Mouse (Mus musculus) monocyte, adult 2 months (primary cell): ENCODE results near the gene Gm37240.

Experiments
- DNase-seq, 2 experiments: peaks; one replicate each; pipeline ENCODE4 v3.0.0; 2022; ENCODE audit warnings: low spot score in 2 of 2, low read depth in 1 of 2

The Gm37240 gene

GRCm38 (mm10) chr3:85764008-85764834 is 123.1 kb downstream of the Gm37240 start:
- no peak for DNase-seq

GRCm38 (mm10) chr3:85757944-85758343 is 129.4 kb downstream of the Gm37240 start:
- DNase-seq, result no peak

GRCm38 (mm10) chr3:85757435-85757834 is 129.9 kb downstream of the Gm37240 start:
- DNase-seq, result no peak

- no peak for DNase-seq
Observed at GRCm38 (mm10) chr3:85749348-85749747, 138.0 kb downstream of the Gm37240 start.

GRCm38 (mm10) chr3:85748863-85749262 is 138.5 kb downstream of the Gm37240 start:
- no peak for DNase-seq

GRCm38 (mm10) chr3:85746116-85746515 is 141.2 kb downstream of the Gm37240 start:
- DNase-seq, result no peak

- no peak for DNase-seq
Observed at GRCm38 (mm10) chr3:85741767-85742166, 145.6 kb downstream of the Gm37240 start.

GRCm38 (mm10) chr3:85738591-85738990 is 148.7 kb downstream of the Gm37240 start:
- no peak for DNase-seq

GRCm38 (mm10) chr3:85733939-85734729 is 153.2 kb downstream of the Gm37240 start:
- DNase-seq, result no peak

GRCm38 (mm10) chr3:85727171-85727570 is 160.1 kb downstream of the Gm37240 start:
- DNase-seq, result no peak

- DNase-seq, result no peak
Observed at GRCm38 (mm10) chr3:85725971-85726370, 161.3 kb downstream of the Gm37240 start.

- no peak for DNase-seq
Observed at GRCm38 (mm10) chr3:85725110-85725509, 162.2 kb downstream of the Gm37240 start.

- no peak for DNase-seq
Observed at GRCm38 (mm10) chr3:85722581-85722980, 164.7 kb downstream of the Gm37240 start.

- DNase-seq, result no peak
Observed at GRCm38 (mm10) chr3:85715764-85716297, 171.5 kb downstream of the Gm37240 start.

GRCm38 (mm10) chr3:85713936-85714709 is 173.2 kb downstream of the Gm37240 start:
- no peak for DNase-seq

GRCm38 (mm10) chr3:85710695-85711094 is 176.6 kb downstream of the Gm37240 start:
- DNase-seq, result no peak

GRCm38 (mm10) chr3:85707421-85707820 is 179.9 kb downstream of the Gm37240 start:
- no peak for DNase-seq

- DNase-seq, result no peak
Observed at GRCm38 (mm10) chr3:85703141-85703882, 184.0 kb downstream of the Gm37240 start.

GRCm38 (mm10) chr3:85698496-85698895 is 188.8 kb downstream of the Gm37240 start:
- no peak for DNase-seq

- DNase-seq, result no peak
Observed at GRCm38 (mm10) chr3:85695056-85695455, 192.3 kb downstream of the Gm37240 start.
